Mouse (Mus musculus) stomach, embryonic 16.5 days (tissue): ENCODE measurements around the gene Adam25. TPM values are rescaled to one million over a fixed set of nuclear protein-coding genes. Genes with fewer than 3 reads are reported as not detected.
"Not testable (repeated sequence)": the region's sequence is repeated elsewhere in the genome, so short reads cannot be mapped to it uniquely, and the experiment has no call there.

ENCODE experiments used
- ATAC-seq: fragments of 200-750 bp; cut with Nextera tagmentation; 2 replicates; pipeline ENCODE4 v1.8.0; 2017; ENCODE audit warnings: moderate number of reproducible peaks, moderate TSS enrichment; ENCODE audit not compliant: insufficient read depth, low FRiP score
- H3K27ac ChIP-seq: fragments of 300-500 bp; sonication (generic); 2 replicates; pipeline ENCODE4 v1.5.1; 2014; ENCODE audit warnings: low read length
- H3K27me3 ChIP-seq: fragments of 300-500 bp; sonication (generic); 2 replicates; pipeline ENCODE4 v1.6.1; 2014; ENCODE audit warnings: low read length, control low read depth, mixed read lengths; ENCODE audit not compliant: control insufficient read depth, insufficient read depth
- H3K36me3 ChIP-seq: fragments of 300-500 bp; sonication (generic); 2 replicates; pipeline ENCODE4 v1.6.1; 2014; ENCODE audit warnings: low read length; ENCODE audit not compliant: control insufficient read depth, insufficient read depth
- H3K4me1 ChIP-seq: fragments of 300-500 bp; sonication (generic); 2 replicates; pipeline ENCODE4 v1.6.1; 2014; ENCODE audit warnings: low read length, control low read depth, mixed read lengths; ENCODE audit not compliant: control insufficient read depth, insufficient read depth
- H3K4me2 ChIP-seq: fragments of 300-500 bp; sonication (generic); 2 replicates; pipeline ENCODE4 v1.6.1; 2014; ENCODE audit warnings: low read depth, low read length, mixed read lengths
- H3K4me3 ChIP-seq: fragments of 300-500 bp; sonication (generic); replicated peaks from 2 replicates; pipeline ENCODE4 v1.5.1; 2014; ENCODE audit warnings: mild to moderate bottlenecking, low read length
- H3K9ac ChIP-seq: fragments of 300-500 bp; sonication (generic); 2 replicates; pipeline ENCODE4 v1.6.1; 2014; ENCODE audit warnings: low read length
- H3K9me3 ChIP-seq: fragments of 300-500 bp; sonication (generic); replicated peaks from 2 replicates; pipeline ENCODE4 v1.6.1; 2016; ENCODE audit warnings: low read length, control low read depth; ENCODE audit not compliant: control insufficient read depth
- WGBS: fragments of 180-500 bp; shearing (Covaris S2); extraction: QIAGEN DNeasy Blood & Tissue Kit; methylation state at CpG from one replicate; pipeline ENCODE4 v1.1.7; 2014; 5-methylcytosine and 5-hydroxymethylcytosine counted together
- polyA plus RNA-seq: library from polyadenylated mRNA; unstranded; fragments of >200 nt; fragmentation: Nextera tagmentation; extraction: Ambion mirVana; gene quantifications from 2 replicates; pipeline ENCODE4 v1.2.1, GENCODE M21; 2015

Adam25 gene
- not detected in 2 replicates for polyA plus RNA-seq

DNA sequence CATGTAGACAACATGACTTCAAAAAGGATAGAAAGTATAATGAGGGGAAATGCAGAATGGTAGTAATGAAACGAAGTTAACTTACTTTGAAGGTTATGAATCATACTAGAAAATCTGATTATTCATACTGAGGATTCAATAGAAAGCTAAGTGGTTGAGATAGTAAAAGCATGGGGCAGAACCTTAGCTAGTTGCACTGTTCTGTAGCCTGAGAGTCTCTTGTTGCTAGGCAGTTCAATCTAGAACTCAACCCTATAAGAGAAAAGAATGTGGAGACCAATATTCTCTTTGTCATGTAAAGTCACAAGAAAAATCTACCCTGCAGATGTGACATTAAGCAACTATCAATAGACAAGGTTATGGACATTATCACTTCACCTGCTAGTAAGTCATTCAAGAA is at the start of gene Adam25:
Adam25 (plus strand) TSS at position 301 of the 400 bp plus-strand sequence.
- ATAC-seq, H3K27ac ChIP-seq, H3K9me3 ChIP-seq, H3K9ac ChIP-seq, H3K27me3 ChIP-seq, H3K4me1 ChIP-seq, H3K4me2 ChIP-seq, H3K36me3 ChIP-seq, H3K4me3 ChIP-seq: not testable (repeated sequence)
- 60% methylated on average over 1 of the region's 1 CpGs for WGBS

DNA sequence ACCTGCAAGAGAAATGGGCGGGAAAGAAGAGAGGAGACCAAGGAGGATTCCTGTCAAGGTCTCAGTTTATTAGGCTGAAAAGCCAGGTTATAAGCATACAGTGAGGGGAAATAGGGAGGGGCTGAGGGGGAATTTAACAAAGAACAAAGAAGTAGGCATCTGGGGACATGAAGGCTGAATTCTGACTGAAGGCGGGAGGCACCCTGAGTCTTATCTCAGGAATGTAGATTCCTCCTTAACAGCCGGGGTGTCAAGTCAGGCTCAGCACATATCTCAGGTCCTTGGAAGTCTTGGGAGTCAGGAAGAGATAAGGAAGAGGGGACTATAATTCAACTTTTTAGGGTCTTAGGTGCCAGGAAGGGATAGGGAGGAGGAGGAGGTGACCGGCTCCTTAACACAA is 36.6 kb upstream of the Adam25 start:
- H3K27me3 ChIP-seq, H3K4me2 ChIP-seq, H3K27ac ChIP-seq, H3K9me3 ChIP-seq, ATAC-seq, H3K9ac ChIP-seq, H3K4me3 ChIP-seq, H3K4me1 ChIP-seq, H3K36me3 ChIP-seq: not testable (repeated sequence)
- WGBS, result 86% methylated on average over 4 of the region's 4 CpGs

DNA sequence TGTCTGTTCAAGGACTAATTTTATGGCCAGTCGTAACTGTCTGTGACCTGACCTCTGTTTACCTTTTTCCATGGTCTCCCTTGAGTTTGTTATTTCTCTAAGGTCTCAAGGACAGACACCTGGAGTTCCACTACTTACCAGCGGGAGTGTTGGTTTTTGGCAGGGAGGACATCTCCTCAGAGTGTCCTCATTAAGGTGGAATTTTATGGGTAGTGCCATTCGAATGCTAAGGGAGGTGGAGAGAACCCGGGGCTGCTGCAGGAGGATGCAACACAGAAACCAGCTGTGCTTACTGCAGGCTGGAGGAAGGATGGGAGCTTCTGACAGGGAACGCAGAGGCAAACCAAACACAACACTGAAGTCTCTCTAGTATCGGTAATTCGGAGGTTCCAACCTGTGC is 36.0 kb upstream of the Adam25 start:
- no peak overlapping the region for H3K27ac ChIP-seq
- H3K27me3 ChIP-seq, result no peaks in the 10 kb centered on the region
- H3K4me3 ChIP-seq, result no peak overlapping the region
- 83% methylated on average over 7 of the region's 7 CpGs for WGBS
- H3K9ac ChIP-seq, result no peak overlapping the region
- H3K4me2 ChIP-seq, result no peak overlapping the region
- H3K4me1 ChIP-seq, result no peaks in the 10 kb centered on the region
- no peaks in the 10 kb centered on the region for H3K9me3 ChIP-seq
- ATAC-seq, result no peak
- no peaks in the 10 kb centered on the region for H3K36me3 ChIP-seq

DNA sequence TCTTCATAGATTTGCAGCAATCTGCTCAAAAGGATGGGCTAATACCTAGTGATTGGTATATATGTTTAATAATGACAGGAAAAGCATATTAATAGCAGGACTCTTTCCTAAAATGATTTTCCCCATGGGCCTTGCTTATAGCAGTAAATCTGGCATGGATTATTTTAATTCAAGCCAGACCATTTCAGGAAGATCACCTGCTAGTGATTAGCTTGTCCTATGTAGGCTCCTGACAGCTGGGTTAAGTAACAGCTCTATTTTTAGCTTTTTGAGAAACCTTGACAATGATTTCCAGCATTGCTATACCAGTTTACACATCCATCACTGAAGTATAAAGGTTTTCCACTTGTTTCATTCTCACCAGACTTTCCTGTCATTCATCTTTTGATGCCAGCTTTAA is 31.3 kb downstream of the Adam25 start:
- no peak for ATAC-seq

DNA sequence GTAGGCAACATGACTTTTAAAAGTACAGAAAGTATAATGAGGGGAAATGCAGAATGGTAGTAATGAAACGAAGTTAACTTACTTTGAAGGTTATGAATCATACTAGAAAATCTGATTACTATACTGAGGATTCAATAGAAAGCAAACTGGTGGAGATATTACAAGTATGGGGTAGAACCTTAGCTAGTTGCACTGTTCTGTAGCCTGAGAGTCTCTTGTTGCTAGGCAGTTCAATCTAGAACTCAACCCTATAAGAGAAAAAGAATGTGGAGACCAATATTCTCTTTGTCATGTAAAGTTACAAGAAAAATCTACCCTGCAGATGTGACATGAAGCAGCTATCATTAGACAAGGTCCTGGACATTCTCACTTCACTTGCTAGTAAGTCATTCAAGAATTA is 41.0 kb downstream of the Adam25 start, which contains the start of gene Adam20:
Adam20 (plus strand) TSS at position 301 of the 400 bp plus-strand sequence.
- H3K4me2 ChIP-seq, ATAC-seq, H3K4me3 ChIP-seq, H3K27me3 ChIP-seq, H3K36me3 ChIP-seq, H3K4me1 ChIP-seq, H3K9me3 ChIP-seq, H3K9ac ChIP-seq, H3K27ac ChIP-seq: not testable (repeated sequence)
- WGBS, result 74% methylated on average over 1 of the region's 1 CpGs

More for the DNA sequence above, 31.3 kb downstream of the Adam25 start:
- Histone ChIP-seq H3K4me2 (no peak overlapping the region), H3K9me3 (no peaks in the 10 kb centered on the region), H3K27me3 (no peaks in the 10 kb centered on the region), H3K9ac (no peak overlapping the region), H3K4me1 (no peaks in the 10 kb centered on the region), H3K4me3 (no peak overlapping the region), H3K27ac (no peak overlapping the region), H3K36me3 (no peaks in the 10 kb centered on the region)

DNA sequence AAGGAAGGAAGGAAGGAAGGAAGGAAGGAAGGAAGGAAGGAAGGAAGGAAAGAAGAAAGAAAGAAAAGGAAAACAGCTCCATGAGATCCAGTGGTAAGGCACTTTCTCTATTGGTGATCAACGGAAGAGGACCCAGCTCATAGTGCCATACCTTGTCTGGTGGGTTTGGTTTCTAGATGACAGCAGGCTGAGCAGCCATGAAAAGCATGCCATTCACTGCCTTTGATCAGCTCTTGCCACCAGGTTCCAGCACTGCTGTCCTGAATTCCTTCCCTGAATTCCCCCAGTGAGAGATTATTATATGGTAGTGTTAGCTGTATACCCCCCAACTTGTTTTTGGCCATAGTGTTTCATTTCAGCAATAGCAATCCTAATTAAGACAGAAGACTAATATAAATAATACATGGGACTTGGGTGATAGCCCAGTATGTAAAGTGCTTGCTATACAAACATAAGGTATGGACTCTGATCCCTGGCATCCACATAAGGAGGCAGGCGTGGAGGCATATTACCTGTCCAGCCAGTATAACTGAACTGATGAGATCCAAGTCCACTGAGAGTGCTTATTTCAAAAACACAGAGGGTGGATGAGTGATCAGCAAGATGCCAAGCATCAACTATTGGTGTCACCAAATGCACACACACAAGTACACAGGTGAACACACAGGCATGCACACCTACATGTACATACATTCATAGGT is 51.5 kb downstream of the Adam25 start:
- Histone ChIP-seq H3K4me1 (no peaks in the 10 kb centered on the region), H3K9me3 (no peaks in the 10 kb centered on the region), H3K27ac (no peak overlapping the region), H3K4me3 (no peak overlapping the region), H3K36me3 (no peaks in the 10 kb centered on the region), H3K27me3 (no peaks in the 10 kb centered on the region), H3K4me2 (no peak overlapping the region), H3K9ac (no peak overlapping the region)
- 63% methylated on average over 2 of the region's 2 CpGs for WGBS
- peak; percentile 85 for ATAC-seq

Other genes with a start within 250 kb of the Adam25 start
- not detected in 2 replicates for gene Adam24, start 77.1 kb upstream of the Adam25 start, polyA plus RNA-seq
- not detected in 2 replicates for gene Adam20, start 41.1 kb downstream of the Adam25 start, polyA plus RNA-seq
- gene Adam39, start 70.8 kb downstream of the Adam25 start, polyA plus RNA-seq, result not detected in 2 replicates